Mouse (Mus musculus): ENCODE data around the gene Zc3hc1. TPM values are rescaled to one million over a fixed set of nuclear protein-coding genes. Genes with fewer than 3 reads are reported as not detected.

Gene Zc3hc1
- polyA plus RNA-seq, 1 experiment from 2014 or later: 66.7 TPM

DNA sequence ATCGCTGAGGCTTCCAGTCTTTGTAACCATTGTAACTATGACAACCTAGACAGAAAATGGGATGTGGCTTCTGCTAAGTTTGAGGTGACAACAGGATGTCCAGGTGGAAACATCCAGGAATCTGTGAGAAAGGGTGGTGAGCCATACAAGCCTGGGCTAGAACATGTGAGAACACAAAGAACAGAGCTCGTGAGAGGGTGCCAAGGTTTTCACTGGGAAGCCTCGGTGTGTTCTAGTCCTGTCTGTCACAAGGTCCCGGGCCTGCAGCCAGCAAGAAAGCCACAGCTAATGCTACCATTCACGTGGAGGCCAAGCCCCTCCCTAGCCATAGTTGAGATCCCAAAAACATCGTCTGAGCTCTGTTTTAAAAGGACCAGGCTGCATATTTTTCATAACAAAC is 44.1 kb downstream of the Zc3hc1 start:
- H3K9me3 ChIP-seq: no peaks in the 10 kb centered on the region
- no peak overlapping the region for H3K9ac ChIP-seq (replicated peaks)
- H3K4me1 ChIP-seq (replicated peaks): no peaks in the 10 kb centered on the region
- WGBS: 73% methylated on average over 6 of the region's 6 CpGs
- no peak overlapping the region for H3K4me3 ChIP-seq (replicated peaks)
- ATAC-seq: no peak
- H3K27me3 ChIP-seq: no peaks in the 10 kb centered on the region
- no peaks in the 10 kb centered on the region for H3K36me3 ChIP-seq
- H3K4me2 ChIP-seq (replicated peaks): no peak overlapping the region
- no peak overlapping the region for H3K27ac ChIP-seq

DNA sequence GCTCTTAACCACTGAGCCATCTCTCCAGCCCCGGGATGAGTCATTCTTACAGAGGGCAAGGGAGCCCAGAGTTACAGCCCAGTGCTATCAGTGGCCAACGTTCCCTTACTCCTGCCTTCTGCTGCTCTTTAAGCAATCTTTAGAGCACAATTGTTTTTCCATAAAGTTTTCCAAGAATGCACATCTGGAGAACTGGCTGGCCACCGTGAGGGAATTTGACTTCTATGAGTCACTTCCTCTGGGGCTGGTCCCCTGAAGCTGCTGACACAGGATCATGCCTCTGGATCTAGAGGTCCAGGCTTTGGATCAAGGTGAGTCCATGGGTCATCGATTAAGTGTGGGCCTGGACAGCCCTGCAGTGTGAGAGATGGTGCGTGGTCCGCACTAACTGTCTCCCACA is 46.8 kb downstream of the Zc3hc1 start:
- no peak for ATAC-seq

DNA sequence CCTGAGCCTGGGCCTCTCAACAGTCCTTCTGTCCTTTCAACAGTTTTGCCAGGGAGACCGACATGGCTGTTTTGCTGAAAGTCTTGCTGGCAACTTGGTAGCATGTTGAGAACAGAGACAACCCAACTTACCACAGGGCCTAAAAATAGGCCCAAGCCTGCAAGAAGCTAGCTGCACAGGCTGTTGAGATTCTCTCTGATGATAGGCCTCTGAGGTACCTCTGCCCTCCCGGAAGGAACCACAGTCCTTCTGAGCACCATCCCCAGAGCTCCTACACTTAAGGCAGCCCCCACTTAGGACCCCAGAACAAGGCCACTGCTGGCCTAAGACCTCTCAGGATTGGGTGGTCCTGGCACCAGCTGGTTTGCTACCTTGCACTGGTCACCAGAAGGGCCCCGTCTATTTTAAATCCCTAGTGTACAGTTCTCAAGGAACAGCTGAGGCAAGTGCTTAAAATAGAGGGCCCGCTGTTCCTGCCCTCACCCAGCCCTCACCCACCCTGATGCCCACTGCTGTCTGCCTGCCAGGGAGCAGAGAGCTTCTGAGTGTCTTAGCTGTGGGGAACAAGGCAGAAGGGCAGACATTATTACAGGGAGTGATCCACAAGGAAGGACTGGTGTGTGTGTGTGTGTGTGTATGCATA is 50.5 kb downstream of the Zc3hc1 start:
- H3K9me3 ChIP-seq: no peaks in the 10 kb centered on the region
- H3K4me1 ChIP-seq (replicated peaks): no peaks in the 10 kb centered on the region
- H3K4me2 ChIP-seq (replicated peaks): no peak overlapping the region
- H3K9ac ChIP-seq (replicated peaks): no peak overlapping the region
- ATAC-seq: no peak
- WGBS: 85% methylated on average over 4 of the region's 4 CpGs
- H3K27ac ChIP-seq: no peak overlapping the region
- H3K36me3 ChIP-seq: no peaks in the 10 kb centered on the region
- H3K27me3 ChIP-seq: no peaks in the 10 kb centered on the region
- no peak overlapping the region for H3K4me3 ChIP-seq (replicated peaks)

More for the DNA sequence above, 46.8 kb downstream of the Zc3hc1 start:
- H3K36me3 ChIP-seq: no peaks in the 10 kb centered on the region
- 88% methylated on average over 6 of the region's 6 CpGs for WGBS
- no peaks in the 10 kb centered on the region for H3K4me1 ChIP-seq (replicated peaks)
- H3K9me3 ChIP-seq: no peaks in the 10 kb centered on the region
- H3K4me3 ChIP-seq (replicated peaks): no peak overlapping the region
- H3K4me2 ChIP-seq (replicated peaks): no peak overlapping the region
- no peaks in the 10 kb centered on the region for H3K27me3 ChIP-seq
- no peak overlapping the region for H3K27ac ChIP-seq
- H3K9ac ChIP-seq (replicated peaks): no peak overlapping the region

DNA sequence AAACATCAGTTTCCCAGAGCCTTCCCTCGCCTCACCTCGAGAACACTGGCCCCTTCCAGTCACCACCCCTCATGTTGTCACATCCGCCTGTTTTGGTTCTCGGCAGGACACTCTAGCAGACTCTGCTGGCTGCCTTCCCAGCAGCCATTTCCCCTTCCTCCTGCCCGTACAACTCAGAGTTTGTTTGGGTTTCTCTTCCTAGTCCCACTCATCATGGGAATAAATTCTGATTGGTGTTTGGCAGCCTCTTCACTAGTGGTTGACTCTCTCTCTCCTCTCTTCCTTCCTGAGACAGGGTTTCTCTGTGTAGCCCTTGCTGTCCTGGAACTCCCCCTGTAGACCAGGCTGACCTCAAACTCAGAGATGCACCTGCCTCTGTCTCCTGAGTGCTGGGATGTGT is 53.9 kb downstream of the Zc3hc1 start:
- Histone ChIP-seq H3K27ac (no peak overlapping the region), H3K4me3 (replicated peaks) (no peak overlapping the region), H3K9me3 (no peaks in the 10 kb centered on the region), H3K36me3 (no peaks in the 10 kb centered on the region), H3K4me2 (replicated peaks) (no peak overlapping the region), H3K4me1 (replicated peaks) (no peaks in the 10 kb centered on the region), H3K27me3 (no peaks in the 10 kb centered on the region), H3K9ac (replicated peaks) (no peak overlapping the region)
- ATAC-seq: no peak
- 45% methylated on average over 5 of the region's 5 CpGs for WGBS

DNA sequence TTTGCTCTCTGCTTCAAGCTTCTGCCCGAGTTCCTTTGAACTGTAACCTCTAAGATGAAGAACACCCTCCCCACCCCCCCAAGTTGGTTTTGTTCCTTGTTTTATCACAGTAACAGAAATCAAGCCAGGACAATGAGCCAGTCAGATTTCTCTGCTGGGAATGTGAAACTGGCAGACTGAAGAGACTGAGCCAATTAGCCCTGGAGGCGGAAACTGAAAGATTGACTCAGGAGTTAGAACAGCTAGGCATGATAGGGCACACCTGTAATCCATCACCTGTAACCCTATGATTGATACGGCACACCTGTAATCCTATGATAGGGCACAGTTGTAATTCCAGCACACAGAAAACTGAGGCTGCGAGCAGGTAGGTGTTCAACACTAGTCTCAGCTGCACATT is 58.6 kb downstream of the Zc3hc1 start:
- no peaks in the 10 kb centered on the region for H3K36me3 ChIP-seq
- no peaks in the 10 kb centered on the region for H3K9me3 ChIP-seq
- ATAC-seq: no peak
- H3K9ac ChIP-seq (replicated peaks): no peak overlapping the region
- no peak overlapping the region for H3K27ac ChIP-seq
- 78% methylated on average over 4 of the region's 4 CpGs for WGBS
- no peaks in the 10 kb centered on the region for H3K4me1 ChIP-seq (replicated peaks)
- H3K27me3 ChIP-seq: no peaks in the 10 kb centered on the region
- no peak overlapping the region for H3K4me2 ChIP-seq (replicated peaks)
- H3K4me3 ChIP-seq (replicated peaks): no peak overlapping the region

DNA sequence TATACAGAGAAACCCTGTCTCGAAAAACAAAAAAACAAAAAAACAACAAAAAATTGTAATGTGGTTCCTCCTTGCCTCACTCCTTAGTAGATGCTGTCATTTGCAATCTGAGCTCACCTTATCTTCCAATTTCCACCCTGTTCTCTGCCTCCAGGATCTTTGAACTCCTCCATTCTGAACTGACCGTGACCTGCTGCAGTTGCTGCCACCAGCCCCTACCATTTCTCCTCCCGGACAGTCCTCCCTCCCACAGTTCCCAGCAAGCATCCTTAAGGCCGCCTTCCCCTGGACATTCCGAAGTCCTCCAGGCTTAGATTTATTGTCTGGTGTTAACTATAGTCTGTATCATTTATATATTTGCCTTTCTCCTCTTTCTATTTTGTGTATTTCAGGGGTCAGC is 60.1 kb downstream of the Zc3hc1 start:
- Histone ChIP-seq H3K4me1 (replicated peaks) (no peaks in the 10 kb centered on the region), H3K9me3 (no peaks in the 10 kb centered on the region), H3K27ac (no peak overlapping the region), H3K9ac (replicated peaks) (no peak overlapping the region), H3K4me3 (replicated peaks) (no peak overlapping the region), H3K36me3 (no peaks in the 10 kb centered on the region), H3K4me2 (replicated peaks) (no peak overlapping the region), H3K27me3 (no peaks in the 10 kb centered on the region)
- 85% methylated on average over 5 of the region's 5 CpGs for whole genome bisulfite sequencing
- ATAC-seq: no peak

DNA sequence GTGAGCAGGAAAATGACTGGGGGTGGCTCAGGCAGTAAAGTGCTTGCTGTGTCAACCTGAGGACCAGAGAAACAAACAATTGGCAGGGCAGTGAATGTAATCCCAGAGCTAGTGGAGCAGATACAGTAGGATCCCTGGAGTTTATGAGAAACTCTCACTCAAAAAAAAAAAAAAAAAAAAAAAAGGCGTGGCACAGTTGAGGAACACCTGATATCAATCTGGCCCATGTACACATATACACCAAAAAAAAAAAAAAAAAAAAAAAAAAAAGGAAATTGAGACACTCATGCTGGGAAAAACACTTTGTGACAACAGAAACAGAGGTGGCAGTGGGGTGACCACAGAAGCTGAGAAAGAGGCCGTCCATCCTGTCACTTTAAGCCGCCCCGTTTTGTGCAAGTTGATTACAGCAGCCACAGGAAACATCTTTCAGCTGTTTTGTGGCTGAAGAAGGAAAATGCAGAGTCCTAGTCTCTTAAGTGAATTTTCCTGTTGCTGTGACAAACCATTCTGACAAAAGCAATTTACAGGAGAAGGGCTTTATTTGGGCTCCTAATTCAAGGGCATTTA is 64.8 kb downstream of the Zc3hc1 start:
- H3K4me3 ChIP-seq (replicated peaks): no peak overlapping the region
- no peak overlapping the region for H3K4me2 ChIP-seq (replicated peaks)
- H3K9ac ChIP-seq (replicated peaks): no peak overlapping the region
- no peaks in the 10 kb centered on the region for H3K4me1 ChIP-seq (replicated peaks)
- H3K9me3 ChIP-seq: no peaks in the 10 kb centered on the region
- no peak overlapping the region for H3K27ac ChIP-seq
- H3K36me3 ChIP-seq: no peaks in the 10 kb centered on the region
- 80% methylated on average over 3 of the region's 4 CpGs for WGBS
- no peak for ATAC-seq
- no peaks in the 10 kb centered on the region for H3K27me3 ChIP-seq

DNA sequence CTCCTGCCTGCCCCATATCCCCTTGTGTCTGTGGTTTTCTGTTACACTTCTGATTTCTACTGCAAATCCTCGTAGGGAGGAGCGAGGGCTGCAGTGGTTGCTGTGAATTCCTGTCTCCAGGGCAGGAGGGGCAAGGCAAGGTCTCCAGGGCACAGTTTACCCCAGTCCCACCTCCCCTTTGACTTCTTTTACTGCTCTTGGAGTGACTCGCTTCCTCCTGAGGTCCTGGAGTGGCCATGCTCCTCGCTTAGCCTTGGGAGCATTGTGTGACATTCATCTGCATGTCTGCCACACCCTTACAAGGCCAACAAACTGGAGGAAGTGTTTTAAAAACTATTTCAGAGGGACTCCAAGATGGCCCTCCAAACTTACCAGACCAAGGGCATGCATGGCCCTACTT is 69.8 kb downstream of the Zc3hc1 start:
- no peaks in the 10 kb centered on the region for H3K36me3 ChIP-seq
- H3K9ac ChIP-seq (replicated peaks): no peak overlapping the region
- 67% methylated on average over 4 of the region's 4 CpGs for WGBS
- H3K4me2 ChIP-seq (replicated peaks): no peak overlapping the region
- H3K4me1 ChIP-seq (replicated peaks): no peaks in the 10 kb centered on the region
- H3K9me3 ChIP-seq: no peaks in the 10 kb centered on the region
- H3K27ac ChIP-seq: no peak overlapping the region
- no peak for ATAC-seq
- no peak overlapping the region for H3K4me3 ChIP-seq (replicated peaks)
- H3K27me3 ChIP-seq: no peaks in the 10 kb centered on the region

DNA sequence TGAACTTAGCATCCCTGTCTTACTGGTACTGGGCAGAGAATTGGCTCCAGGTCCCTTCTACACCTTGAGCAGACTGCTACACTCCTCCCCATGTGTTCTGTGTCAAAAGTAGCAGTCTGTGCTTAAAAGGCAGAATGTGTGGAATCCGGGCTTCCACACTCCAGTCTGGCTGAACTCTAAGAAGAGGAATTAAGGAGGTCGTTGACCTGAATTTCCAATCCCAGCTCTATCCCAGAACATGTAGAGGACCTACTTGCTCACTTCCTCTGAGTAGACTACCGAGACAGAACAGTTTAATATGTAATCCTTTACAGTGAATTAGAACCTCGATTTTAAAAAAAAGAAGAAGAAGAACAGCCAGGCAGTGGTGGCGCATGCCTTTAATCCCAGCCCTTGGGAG is 71.6 kb downstream of the Zc3hc1 start:
- H3K27me3 ChIP-seq: no peaks in the 10 kb centered on the region
- ATAC-seq: no peak
- H3K27ac ChIP-seq: no peak overlapping the region
- H3K4me2 ChIP-seq (replicated peaks): no peak overlapping the region
- 80% methylated on average over 5 of the region's 5 CpGs for WGBS
- H3K36me3 ChIP-seq: no peaks in the 10 kb centered on the region
- H3K9me3 ChIP-seq: no peaks in the 10 kb centered on the region
- H3K9ac ChIP-seq (replicated peaks): no peak overlapping the region
- no peak overlapping the region for H3K4me3 ChIP-seq (replicated peaks)
- H3K4me1 ChIP-seq (replicated peaks): no peaks in the 10 kb centered on the region

Other genes starting within 250 kb of the Zc3hc1 start
- gene Ube2h, start 86.5 kb downstream of the Zc3hc1 start, polyA plus RNA-seq (2015; fragmentation: Nextera tagmentation; extraction: Ambion mirVana): 57.6 and 66.0 TPM in 2 replicates
- gene Klhdc10, start 10.8 kb upstream of the Zc3hc1 start, polyA plus RNA-seq (2015; fragmentation: Nextera tagmentation; extraction: Ambion mirVana): 35.2 and 35.6 TPM in 2 replicates
- 42.0 and 42.1 TPM in 2 replicates for gene Tmem209, start 118.8 kb upstream of the Zc3hc1 start, polyA plus RNA-seq (2015; fragmentation: Nextera tagmentation; extraction: Ambion mirVana)
- 0.31 TPM in 1 of 2 replicates, not detected in the other for gene Ssmem1, start 118.8 kb upstream of the Zc3hc1 start, polyA plus RNA-seq (2015; fragmentation: Nextera tagmentation; extraction: Ambion mirVana)
- gene Cpa2, start 150.6 kb upstream of the Zc3hc1 start, polyA plus RNA-seq (2015; fragmentation: Nextera tagmentation; extraction: Ambion mirVana): 7.1 and 8.5 TPM in 2 replicates
- gene Cpa4, start 177.3 kb upstream of the Zc3hc1 start, polyA plus RNA-seq (2015; fragmentation: Nextera tagmentation; extraction: Ambion mirVana): 2.4 and 2.5 TPM in 2 replicates
- 0.10 TPM in 1 of 2 replicates, not detected in the other for gene Cpa5, start 220.0 kb upstream of the Zc3hc1 start, polyA plus RNA-seq (2015; fragmentation: Nextera tagmentation; extraction: Ambion mirVana)
- 0.63 and 0.79 TPM in 2 replicates for gene Cpa1, start 248.2 kb upstream of the Zc3hc1 start, polyA plus RNA-seq (2015; fragmentation: Nextera tagmentation; extraction: Ambion mirVana)

Data from midbrain, embryonic 13.5 days (tissue).